Mouse (Mus musculus) forebrain, embryonic 14.5 days (tissue): ENCODE data around the gene Prss53. TPM values are rescaled to one million over a fixed set of nuclear protein-coding genes. Genes with fewer than 3 reads are reported as not detected.
A peak's percentile ranks its signal among the peaks of the same experiment; 100 is the strongest.
"Not testable (repeated sequence)": the region's sequence is repeated elsewhere in the genome, so short reads cannot be mapped to it uniquely, and the experiment has no call there.

Source experiments
- ATAC-seq: fragments of 200-750 bp; cut with Nextera tagmentation; 2 replicates; pipeline ENCODE4 v1.8.0; 2017; ENCODE audit warnings: mild to moderate bottlenecking, moderate library complexity
- DNase-seq: peaks from one replicate; pipeline ENCODE4 v3.0.0-alpha.2; 2015; ENCODE audit warnings: low spot score
- H3K27ac ChIP-seq: fragments of 300-500 bp; sonication (generic); 2 replicates; pipeline ENCODE4 v1.5.1; 2014; ENCODE audit warnings: low read depth, mild to moderate bottlenecking, control low read depth, low read length, moderate library complexity
- H3K27me3 ChIP-seq: fragments of 300-500 bp; sonication (generic); replicated peaks from 2 replicates; pipeline ENCODE4 v1.6.1; 2014; ENCODE audit warnings: low read length, control low read depth, mixed read lengths; ENCODE audit not compliant: control insufficient read depth, insufficient read depth
- H3K36me3 ChIP-seq: fragments of 300-500 bp; sonication (generic); 2 replicates; pipeline ENCODE4 v1.6.1; 2014; ENCODE audit warnings: low read length, control low read depth; ENCODE audit not compliant: control insufficient read depth, insufficient read depth
- H3K4me1 ChIP-seq: fragments of 300-500 bp; sonication (generic); 2 replicates; pipeline ENCODE4 v1.6.1; 2014; ENCODE audit warnings: antibody characterized with exemption, low read length, control low read depth; ENCODE audit not compliant: control insufficient read depth, insufficient read depth
- H3K4me2 ChIP-seq: fragments of 300-500 bp; sonication (generic); 2 replicates; pipeline ENCODE4 v1.6.1; 2014; ENCODE audit warnings: mild to moderate bottlenecking, control low read depth, low read length
- H3K4me3 ChIP-seq: fragments of 300-500 bp; sonication (generic); 2 replicates; pipeline ENCODE4 v1.5.1; 2014; ENCODE audit warnings: low read depth, low read length, control low read depth
- H3K9ac ChIP-seq: fragments of 300-500 bp; sonication (generic); 2 replicates; pipeline ENCODE4 v1.6.1; 2014; ENCODE audit warnings: mild to moderate bottlenecking, low read length, control low read depth, moderate library complexity
- H3K9me3 ChIP-seq: fragments of 300-500 bp; sonication (generic); replicated peaks from 2 replicates; pipeline ENCODE4 v1.6.1; 2016; ENCODE audit warnings: low read length, control low read depth, mixed read lengths; ENCODE audit not compliant: control insufficient read depth
- WGBS: fragments of 180-500 bp; shearing (Covaris S2); extraction: QIAGEN DNeasy Blood & Tissue Kit; methylation state at CpG from one replicate; pipeline ENCODE4 v1.1.7; 2014; 5-methylcytosine and 5-hydroxymethylcytosine counted together
- polyA plus RNA-seq: library from polyadenylated mRNA; unstranded; fragments of >200 nt; fragmentation: Nextera tagmentation; extraction: Ambion mirVana; gene quantifications from 2 replicates; pipeline ENCODE4 v1.2.1, GENCODE M21; 2014

The Prss53 gene
- polyA plus RNA-seq, 1 experiment from 2014 or later: 0.61 TPM

DNA sequence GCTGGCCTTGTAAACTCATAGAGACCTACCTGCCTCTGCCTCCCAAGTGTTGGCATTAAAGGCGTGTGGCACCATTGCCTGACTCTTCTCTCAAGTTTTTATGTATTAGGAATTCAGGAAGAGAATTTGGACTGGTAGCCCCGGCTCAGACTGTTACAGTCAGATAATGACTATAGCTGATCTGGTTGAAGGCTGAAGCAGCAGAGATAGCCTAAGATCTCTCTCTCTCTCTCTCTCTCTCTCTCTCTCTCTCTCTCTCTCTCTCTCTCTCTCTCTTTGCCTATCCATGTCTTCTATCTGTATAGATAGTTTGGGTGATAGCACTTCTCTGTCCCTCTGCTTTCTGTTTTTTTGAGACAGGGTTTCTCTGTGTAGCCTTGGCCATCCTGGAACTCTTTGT, 11.0 kb upstream of the Prss53 start:
- Histone ChIP-seq H3K27ac (no peak overlapping the region), H3K4me1 (peaks cover 11% of the 10 kb centered on the region), H3K36me3 (peaks cover 17% of the 10 kb centered on the region), H3K4me2 (no peak overlapping the region), H3K4me3 (no peak overlapping the region), H3K27me3 (no peaks in the 10 kb centered on the region), H3K9ac (no peak overlapping the region), H3K9me3 (no peaks in the 10 kb centered on the region)
- DNase-seq: no peak
- WGBS: 82% methylated on average over 2 of the region's 2 CpGs
- ATAC-seq: no peak

DNA sequence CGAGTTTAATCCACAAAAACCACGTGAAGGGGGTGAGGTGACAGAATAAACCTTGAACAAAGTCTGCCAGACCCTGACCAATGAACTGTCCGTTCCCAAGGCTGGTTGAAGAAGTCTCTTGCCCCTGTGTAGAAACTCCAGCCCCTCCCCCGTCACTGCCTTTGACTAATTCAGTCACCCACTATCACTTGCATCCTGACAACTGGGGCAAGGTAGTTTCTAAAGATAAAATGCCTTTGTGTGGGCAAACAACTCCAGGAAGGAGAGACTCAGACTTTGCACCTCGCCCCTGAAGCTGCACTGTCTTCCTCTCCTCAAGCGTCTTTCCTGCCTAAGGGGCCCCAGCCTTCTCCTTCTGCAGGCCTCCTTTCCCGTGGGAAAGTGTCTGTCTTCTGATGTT, 9.2 kb upstream of the Prss53 start:
- ATAC-seq (no peak), DNase-seq (no peak)
- H3K4me3 ChIP-seq: no peak overlapping the region
- H3K9me3 ChIP-seq: no peaks in the 10 kb centered on the region
- no peak overlapping the region for H3K9ac ChIP-seq
- H3K36me3 ChIP-seq: no peaks in the 10 kb centered on the region; the same call in 1 of the 2 replicates
- no peak overlapping the region for H3K4me2 ChIP-seq
- 50% methylated on average over 7 of the region's 7 CpGs for WGBS
- H3K27ac ChIP-seq: no peak overlapping the region
- no peaks in the 10 kb centered on the region for H3K27me3 ChIP-seq
- H3K4me1 ChIP-seq: peaks cover 7% of the 10 kb centered on the region

DNA sequence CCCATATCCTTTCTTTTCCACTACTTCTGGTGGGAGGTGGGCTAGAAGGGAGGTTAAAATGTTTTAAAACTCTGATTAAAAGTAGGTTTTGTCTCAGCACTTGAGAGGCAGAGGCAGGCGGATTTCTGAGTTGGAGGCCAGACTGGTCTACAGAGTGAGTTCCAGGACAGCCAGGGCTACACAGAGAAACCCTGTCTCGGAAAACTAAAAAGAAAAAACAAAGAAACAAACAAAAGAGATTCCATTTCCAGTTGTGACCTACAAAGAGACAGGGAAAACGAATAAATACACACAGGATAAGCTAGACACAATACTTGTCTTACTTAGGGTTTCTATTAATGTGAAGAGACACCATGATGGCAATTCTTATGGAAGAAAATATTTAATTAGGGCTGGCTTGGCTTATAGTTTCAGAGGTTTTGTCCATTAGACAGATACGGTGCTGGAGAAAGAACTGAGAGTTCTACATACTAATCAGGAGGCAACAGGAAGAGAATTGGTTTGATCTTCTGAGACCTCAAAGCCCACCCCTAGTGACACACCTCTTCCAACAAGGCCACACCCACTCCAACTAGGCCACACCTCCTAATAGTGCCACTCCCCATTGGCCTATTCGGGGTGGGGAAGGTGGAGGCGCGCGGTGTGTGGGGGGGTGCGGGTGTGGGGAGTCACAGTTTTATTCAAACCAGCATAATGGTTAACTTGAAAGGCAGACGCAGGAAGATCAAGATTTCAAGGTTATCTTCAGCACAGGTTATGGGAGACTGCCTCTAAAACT, 7.6 kb upstream of the Prss53 start:
- no peak for ATAC-seq
- Histone ChIP-seq H3K36me3 (no peaks in the 10 kb centered on the region), H3K9ac (no peak overlapping the region), H3K9me3 (no peaks in the 10 kb centered on the region), H3K4me1 (peaks cover 7% of the 10 kb centered on the region), H3K27me3 (no peaks in the 10 kb centered on the region), H3K4me2 (no peak overlapping the region), H3K4me3 (no peak overlapping the region), H3K27ac (no peak overlapping the region)
- no peak for DNase-seq
- WGBS: 39% methylated on average over 10 of the region's 10 CpGs

DNA sequence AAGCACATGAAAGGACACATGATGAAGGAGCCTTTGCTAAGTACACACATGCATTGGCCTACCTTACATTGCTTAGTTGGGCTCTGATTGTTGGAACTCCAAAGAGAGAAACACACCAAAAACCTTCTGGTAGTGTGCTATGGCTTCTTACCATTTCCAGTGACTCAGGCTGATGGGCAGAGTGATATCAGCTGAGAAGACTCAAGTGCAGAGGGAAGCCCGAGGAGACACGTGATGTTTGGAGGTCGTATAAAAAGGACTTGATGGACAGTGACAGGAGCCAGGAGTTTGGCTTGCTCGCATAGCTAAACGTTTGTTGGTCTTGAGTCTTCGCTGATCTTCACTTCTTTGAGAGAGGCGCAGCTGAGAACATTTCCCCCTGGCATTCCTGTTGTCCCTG, 6.8 kb upstream of the Prss53 start:
- Histone ChIP-seq H3K4me2 (no peak overlapping the region), H3K9me3 (no peaks in the 10 kb centered on the region), H3K9ac (no peak overlapping the region), H3K27me3 (no peaks in the 10 kb centered on the region), H3K36me3 (peaks cover 4% of the 10 kb centered on the region; the same call in 1 of the 2 replicates), H3K4me3 (no peak overlapping the region), H3K4me1 (peaks cover 7% of the 10 kb centered on the region), H3K27ac (no peak overlapping the region)
- no peak for DNase-seq
- WGBS: 91% methylated on average over 7 of the region's 7 CpGs
- no peak for ATAC-seq

DNA sequence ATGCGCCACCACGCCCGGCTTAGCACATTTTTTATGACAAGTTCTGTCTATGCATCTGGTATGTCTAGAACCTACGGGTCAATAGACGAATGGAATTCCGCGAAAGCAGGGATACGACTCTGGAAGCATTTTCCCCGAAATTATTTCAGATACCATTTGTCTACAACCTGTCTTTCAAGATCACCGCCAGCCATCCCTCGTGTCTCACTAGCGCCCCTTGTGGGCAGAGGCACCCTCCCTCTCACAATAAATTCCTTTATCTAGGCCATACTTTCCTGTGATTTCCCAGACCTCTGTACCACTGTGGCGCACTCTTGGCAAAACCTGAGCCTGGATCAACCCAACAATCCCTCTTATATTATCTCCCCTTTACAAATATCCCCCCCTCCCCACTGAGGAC, 5.6 kb upstream of the Prss53 start:
- no peaks in the 10 kb centered on the region for H3K27me3 ChIP-seq
- no peak overlapping the region for H3K27ac ChIP-seq
- WGBS: 67% methylated on average over 13 of the region's 13 CpGs
- H3K36me3 ChIP-seq: peaks cover 7% of the 10 kb centered on the region; the same call in 1 of the 2 replicates
- peak; percentile 46 for DNase-seq
- ATAC-seq: no peak
- H3K9me3 ChIP-seq: no peaks in the 10 kb centered on the region
- peaks cover 7% of the 10 kb centered on the region for H3K4me1 ChIP-seq
- no peak overlapping the region for H3K4me3 ChIP-seq
- H3K9ac ChIP-seq: no peak overlapping the region
- no peak overlapping the region for H3K4me2 ChIP-seq

DNA sequence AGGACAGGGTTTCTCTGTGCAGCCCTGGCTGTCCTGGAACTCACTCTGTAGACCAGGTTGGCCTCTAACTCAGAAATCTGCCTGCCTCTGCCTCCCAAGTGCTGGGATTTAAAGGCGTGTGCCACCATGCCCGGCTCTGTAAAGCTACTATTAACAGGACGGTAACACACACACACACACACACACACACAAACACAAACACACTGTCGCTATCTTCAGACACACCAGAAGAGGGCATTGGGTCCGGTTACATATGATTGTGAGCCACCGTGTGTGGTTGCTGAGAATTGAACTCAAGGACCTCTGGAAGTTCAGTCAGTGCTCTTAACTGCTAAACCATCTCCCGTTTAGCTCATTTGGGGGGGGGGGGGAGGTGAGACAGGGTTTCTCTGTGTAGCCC, 5.1 kb upstream of the Prss53 start:
- H3K27me3 ChIP-seq, H3K9me3 ChIP-seq, H3K36me3 ChIP-seq, DNase-seq, H3K27ac ChIP-seq, H3K4me1 ChIP-seq, H3K9ac ChIP-seq: not testable (repeated sequence)
- peak overlapping the region; percentile 18; the same call in 1 of the 2 replicates for H3K4me2 ChIP-seq
- H3K4me3 ChIP-seq: 0 out of 2 replicates have a peak overlapping the region, but pooled peaks have one; percentile 53
- WGBS: 73% methylated on average over 7 of the region's 7 CpGs
- ATAC-seq: peak; percentile 6; the same call in 1 of the 2 replicates

DNA sequence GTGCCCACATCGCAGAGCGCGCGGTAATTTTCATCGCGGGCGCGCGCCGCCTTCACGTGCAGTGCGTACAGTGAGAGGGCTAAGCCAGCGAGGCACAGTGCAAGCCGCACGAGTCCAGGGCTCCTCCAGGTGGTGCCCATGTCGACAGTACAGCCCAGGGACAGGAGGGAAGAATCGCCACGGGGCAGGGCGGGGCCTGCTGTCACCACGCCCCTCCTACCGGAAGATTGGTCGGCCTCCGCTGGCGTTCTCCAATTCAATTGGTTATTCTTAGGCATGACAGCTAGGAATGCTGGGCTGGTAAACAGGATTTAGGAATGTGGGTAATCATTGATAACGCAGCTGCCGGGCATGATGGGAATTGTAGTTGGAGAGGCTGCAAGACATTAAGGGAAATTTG, 4.7 kb upstream of the Prss53 start, which contains the start of the genes Gm21974 and Vkorc1:
Gm21974 (minus strand) TSS at position 13 of the 400 bp plus-strand sequence.
Vkorc1 (minus strand) TSS at position 176 of the 400 bp plus-strand sequence.
- Histone ChIP-seq H3K27me3 (no peaks in the 10 kb centered on the region), H3K36me3 (peaks cover 12% of the 10 kb centered on the region), H3K27ac (peak within 1 kb of the TSS; percentile 40; the same call in 1 of the 2 replicates), H3K9ac (peak within 1 kb of the TSS; percentile 67), H3K9me3 (no peaks in the 10 kb centered on the region), H3K4me3 (peak within 1 kb of the TSS; percentile 53), H3K4me2 (peak within 1 kb of the TSS; percentile 82), H3K4me1 (peaks cover 7% of the 10 kb centered on the region)
- peak; percentile 98 for ATAC-seq
- under 1% methylated on average over 26 of the region's 26 CpGs for WGBS
- DNase-seq: peak; percentile 98

DNA sequence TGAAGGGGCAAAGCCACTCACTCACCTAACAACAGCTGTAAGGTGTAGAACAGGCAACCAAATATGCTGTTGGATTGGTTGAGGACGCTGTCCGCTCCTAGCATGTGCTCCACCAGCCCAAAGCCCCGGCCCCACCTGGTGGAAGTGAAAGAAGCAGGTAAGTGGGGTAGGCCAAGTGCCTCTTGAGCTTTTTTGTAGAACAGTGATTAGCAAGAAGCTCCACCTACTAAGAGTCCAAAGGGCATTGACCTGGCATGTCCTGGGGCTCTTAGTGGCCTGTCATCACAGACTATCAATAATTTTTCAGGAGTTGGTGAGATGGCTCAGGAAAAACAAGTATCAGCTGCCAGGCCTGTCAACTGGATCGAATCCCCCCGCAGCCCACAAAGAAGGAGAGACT, 3.7 kb upstream of the Prss53 start:
- Histone ChIP-seq H3K4me3 (peak overlapping the region; percentile 53), H3K9ac (no peak overlapping the region; the same call in 1 of the 2 replicates), H3K9me3 (no peaks in the 10 kb centered on the region), H3K4me2 (peak overlapping the region; percentile 82), H3K4me1 (peaks cover 7% of the 10 kb centered on the region), H3K27ac (no peak overlapping the region), H3K36me3 (peaks cover 22% of the 10 kb centered on the region), H3K27me3 (no peaks in the 10 kb centered on the region)
- WGBS: 81% methylated on average over 5 of the region's 5 CpGs
- DNase-seq: no peak
- ATAC-seq: no peak

DNA sequence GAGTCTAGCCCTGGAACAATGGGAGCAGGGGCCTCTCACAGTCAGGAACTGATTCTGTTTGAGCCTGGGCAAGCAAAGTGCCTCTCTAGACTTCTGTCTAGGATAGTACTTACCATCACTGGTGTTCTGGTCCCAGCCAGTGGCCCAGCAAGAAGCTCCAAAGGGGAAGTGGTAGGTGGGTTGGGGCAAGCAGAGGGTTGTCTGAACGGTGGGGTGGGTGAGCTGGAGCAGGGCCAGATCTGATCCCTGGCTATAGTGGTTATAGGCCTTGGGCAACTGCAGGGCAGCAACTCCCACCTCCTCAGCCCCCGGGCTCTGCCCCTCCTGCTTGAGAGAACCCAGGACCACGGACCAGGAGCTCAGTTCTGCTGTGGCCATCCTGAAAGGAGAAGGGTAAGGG, 1.9 kb downstream of the Prss53 start:
- H3K36me3 ChIP-seq: peaks cover 78% of the 10 kb centered on the region
- H3K4me1 ChIP-seq: peaks cover 2% of the 10 kb centered on the region; the same call in 1 of the 2 replicates
- H3K9me3 ChIP-seq: no peaks in the 10 kb centered on the region
- no peak overlapping the region for H3K27ac ChIP-seq
- H3K4me2 ChIP-seq: no peak overlapping the region
- DNase-seq (no peak), ATAC-seq (no peak)
- no peaks in the 10 kb centered on the region for H3K27me3 ChIP-seq
- 73% methylated on average over 3 of the region's 3 CpGs for WGBS
- no peak overlapping the region for H3K4me3 ChIP-seq
- no peak overlapping the region for H3K9ac ChIP-seq
